Mouse (Mus musculus): ENCODE measurements at regions not wholly inside any gene's neighbourhood (a gene's known extent, or its start where the extent isn't known, plus 50 kb on each side); places are given as distances from the start of the nearest gene placed in this dataset.

DNA sequence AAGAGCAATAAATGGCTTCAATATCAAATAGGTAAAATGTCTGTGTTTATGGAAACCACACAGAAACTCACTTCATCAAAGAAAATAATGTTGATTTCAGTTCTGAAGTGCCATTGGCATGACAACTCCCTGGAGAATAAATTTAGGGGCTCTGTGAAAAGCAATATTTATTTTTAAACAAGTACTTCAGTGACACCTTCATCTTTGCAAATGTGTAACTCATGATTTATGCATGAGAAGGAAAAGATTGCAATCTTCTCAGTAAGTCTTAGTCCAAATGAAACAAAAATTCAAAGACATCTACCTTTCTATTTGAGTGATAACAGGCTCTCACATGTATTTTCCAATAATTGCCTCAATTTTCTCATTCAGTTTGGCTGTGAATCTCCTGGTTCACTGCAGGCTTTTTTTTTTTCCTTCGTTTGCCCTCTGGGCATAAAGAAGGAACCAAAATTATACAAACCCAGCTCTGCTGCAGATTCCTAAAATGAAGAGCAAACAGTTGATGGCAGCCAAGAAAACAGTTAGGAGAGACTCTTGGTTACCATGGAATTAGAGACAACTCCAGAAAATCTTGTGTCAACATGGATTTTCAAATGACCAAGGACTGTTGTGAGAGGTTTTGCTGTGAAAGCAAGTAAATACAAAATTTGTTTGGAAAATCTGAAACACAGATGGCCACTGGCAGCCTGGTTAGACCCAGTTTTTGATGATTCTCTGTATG lies 230.3 kb upstream of the Ctso start:
- TF ChIP-seq GATA1 (IDR thresholded peaks at IDR 0.05; ENCODE audit: borderline replicate concordance, low read length) (no peak), GATA2 (IDR thresholded peaks at IDR 0.05; ENCODE audit: borderline replicate concordance, low read depth, low read length) (no peak), CTCF (IDR thresholded peaks at IDR 0.05; ENCODE audit: low read depth, low read length) (no peak), TAL1 (conservative IDR thresholded peaks at IDR 0.05; ENCODE audit: low read depth, low read length) (no peak)
